Mouse (Mus musculus): ENCODE data around the gene Hyal6.

Hyal6 gene

DNA sequence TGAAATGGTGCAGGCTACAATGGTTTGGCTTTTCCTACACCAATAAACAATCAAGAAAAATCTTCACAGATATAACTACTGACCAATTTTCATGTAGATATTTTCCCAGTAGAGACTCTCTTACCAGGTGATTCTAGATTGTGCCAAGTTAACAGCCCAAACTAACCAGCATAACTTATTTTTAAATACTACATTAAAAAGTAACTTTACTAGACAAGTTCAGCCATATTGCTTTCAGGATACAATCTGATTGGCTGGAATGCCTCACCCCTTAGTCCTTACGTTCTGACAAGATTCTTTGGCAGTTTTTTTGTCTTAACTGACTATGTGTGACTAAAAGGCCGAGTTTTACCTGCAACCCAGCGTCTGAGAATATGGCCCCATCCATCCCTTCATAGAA is at the start of gene Hyal6:
Hyal6 (plus strand) TSS at position 301 of the 400 bp plus-strand sequence.
- DNase-seq (ENCODE audit: low spot score): no peak

DNA sequence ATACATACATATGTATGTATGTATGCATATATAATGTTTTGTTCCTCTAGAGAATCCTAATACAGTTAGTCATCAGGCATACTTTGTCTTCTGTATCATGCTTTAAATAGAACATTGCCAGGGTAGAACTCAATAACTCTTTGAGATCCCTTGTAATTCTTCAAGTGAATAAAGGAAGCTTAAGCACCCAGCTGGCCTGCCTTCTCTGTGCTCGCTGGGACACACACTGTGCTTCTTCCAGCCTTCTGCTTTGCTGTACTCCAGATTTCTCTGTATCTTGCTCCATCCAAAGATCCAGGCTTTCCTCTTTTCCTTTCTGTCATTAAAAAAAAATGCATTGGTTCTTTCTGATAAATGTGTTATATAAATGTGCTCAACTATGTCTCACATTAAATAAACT is 45.2 kb upstream of the Hyal6 start:
- no peak for DNase-seq (ENCODE audit: low spot score)

DNA sequence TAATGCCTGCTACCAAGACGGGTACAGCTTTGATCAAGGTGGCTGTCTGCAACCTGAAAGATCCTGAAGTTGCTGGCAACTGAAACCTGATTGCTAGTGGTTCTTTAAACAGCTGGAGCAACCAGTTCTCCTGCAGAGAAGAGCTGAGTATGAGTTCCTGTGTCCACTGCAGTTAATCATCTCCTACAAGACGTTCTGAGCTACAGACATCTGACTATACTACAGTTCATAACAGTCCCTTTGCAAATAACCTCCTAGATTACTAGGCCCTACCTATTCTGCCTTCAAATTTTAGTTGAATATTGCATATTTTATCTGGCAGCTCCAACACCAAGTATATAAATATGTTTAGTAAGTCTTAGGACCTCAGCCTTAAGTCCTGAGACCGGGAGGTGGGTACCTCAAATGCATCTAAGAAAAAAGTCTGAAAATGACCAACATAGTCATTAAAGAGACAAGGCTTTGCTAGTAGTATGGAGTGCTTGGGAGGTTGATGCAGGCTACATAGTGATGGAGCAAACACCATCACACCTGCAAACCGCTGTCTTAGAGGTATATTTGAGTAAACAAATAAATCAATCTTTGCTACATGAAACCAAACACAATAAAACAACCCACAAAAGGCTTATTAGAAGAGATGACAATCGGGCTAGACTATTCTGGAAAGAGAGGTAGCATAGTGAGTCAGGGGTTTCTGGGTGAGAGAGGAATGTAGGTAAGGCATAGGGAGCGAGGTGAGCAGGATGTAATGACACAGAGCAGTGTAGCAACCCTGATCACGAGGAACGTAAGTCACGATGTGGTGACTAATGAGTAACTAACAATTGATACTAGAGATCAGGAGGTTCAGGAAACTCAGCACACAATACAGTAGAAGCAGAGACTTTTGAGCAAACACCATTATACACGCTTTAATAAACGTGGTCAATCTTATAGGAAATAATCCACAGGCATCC is 38.3 kb upstream of the Hyal6 start:
- no peak for DNase-seq (ENCODE audit: low spot score)

DNA sequence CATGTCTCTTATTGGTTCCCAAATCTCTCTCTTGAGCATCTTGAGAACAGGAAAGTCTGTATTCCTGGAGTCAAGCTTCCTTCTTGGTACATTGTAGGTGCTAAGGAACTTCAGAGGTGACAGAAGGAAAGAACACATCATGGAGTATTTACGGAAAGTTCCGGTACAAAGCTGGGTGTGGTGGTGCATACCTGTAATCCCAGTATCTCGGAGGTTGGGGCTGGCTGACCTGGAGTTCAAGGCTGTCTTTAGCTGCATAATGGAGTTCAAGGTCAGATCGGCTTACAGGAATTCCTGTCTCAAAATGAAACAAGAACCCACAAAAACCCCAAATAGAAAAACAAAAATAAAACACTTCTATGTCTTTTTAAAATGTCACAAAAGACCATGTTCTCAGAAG is 36.9 kb upstream of the Hyal6 start:
- no peak for DNase-seq (ENCODE audit: low spot score)

DNA sequence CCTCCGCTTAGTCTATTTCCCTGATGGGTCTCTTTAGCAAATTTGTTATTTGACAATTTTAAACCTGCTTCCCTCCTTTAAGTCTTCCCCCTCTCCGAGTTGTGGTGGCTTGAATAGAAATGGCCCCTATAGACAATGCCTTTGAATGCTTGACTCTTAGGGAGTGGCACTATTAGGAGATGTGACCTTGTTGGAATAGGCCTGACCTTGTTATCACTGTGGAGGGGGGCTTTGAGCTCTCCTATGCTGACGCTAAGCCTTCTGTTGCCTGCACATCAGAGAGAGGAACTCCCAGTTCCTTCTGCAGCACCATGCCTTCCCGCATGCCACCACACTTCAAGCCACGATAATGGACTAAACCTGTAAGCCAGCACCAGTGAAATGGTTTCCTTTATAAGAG is 35.8 kb upstream of the Hyal6 start:
- DNase-seq (ENCODE audit: low spot score): no peak

DNA sequence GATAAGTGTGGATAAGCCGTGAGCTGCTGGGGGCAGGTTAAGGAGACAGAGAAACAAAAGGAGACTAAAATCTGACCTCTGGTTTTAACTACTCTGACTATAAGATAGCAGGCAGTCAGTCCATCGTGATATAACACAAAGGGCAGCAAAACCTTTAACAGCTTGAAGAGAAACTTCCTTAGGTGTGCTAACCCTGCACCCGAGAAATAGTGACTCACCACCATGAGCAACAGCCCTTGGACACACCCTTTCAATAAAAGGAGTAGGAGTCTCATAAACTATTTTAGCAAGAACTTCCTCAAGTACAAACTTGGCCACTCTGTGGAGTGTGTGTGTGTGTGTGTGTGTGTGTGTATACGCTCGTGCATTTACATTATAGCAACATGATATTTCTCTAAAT is 26.0 kb upstream of the Hyal6 start:
- DNase-seq (ENCODE audit: low spot score): no peak

DNA sequence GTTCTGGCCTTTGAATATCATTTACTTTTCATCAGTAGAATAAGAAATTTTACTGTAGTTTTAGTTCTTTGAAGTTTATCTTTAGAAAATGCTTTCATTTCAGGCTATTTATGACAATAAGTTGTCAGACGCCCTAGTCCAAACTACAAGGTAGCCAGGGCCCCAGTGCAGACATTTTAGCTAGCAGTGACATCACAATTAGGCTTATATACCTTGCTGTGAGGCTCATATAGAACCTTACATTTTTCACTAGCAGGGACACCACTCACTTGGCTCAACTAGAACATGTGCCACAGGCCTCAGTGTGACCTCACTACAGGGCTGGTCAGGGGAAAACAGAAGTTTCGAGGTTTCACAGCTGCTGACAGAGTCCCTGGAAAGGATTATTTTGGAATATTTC is 25.5 kb upstream of the Hyal6 start:
- DNase-seq (ENCODE audit: low spot score): no peak

DNA sequence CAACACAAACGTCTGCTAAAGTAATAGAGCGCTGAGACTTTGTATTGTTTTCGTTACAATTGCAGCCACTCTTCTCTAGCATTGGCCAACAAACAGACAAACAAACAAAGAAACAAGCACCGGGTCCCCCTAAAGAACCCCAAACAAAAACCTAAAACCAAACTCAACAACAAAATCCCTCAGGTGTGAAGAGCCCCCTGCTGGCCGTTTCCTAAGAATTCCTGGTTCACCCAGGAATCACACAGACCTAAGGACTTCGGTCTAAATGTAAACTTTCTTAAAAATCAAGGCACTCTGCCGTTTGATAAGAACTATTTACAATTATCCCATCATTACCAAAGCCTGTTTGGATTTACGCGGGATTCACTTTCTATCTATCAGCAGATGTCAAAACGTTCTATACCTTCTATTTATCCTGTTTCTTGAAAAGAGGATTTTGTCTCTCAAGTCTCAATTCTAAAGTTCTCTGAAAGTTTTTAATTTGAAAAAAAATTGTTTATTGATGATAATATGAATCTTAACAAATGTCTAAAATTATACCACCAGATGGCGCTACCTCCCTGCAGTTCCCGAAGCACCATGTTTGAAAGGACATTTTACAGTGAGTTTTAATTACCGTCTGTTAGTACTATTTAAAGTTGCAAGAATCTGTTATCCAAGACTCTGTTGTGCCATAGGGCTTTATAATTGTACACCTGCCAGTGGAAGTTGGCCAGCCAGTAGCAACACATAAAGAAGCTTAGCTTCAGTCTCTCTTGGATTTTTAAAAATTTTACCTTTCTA is 11.5 kb upstream of the Hyal6 start:
- DNase-seq (ENCODE audit: low spot score): no peak

DNA sequence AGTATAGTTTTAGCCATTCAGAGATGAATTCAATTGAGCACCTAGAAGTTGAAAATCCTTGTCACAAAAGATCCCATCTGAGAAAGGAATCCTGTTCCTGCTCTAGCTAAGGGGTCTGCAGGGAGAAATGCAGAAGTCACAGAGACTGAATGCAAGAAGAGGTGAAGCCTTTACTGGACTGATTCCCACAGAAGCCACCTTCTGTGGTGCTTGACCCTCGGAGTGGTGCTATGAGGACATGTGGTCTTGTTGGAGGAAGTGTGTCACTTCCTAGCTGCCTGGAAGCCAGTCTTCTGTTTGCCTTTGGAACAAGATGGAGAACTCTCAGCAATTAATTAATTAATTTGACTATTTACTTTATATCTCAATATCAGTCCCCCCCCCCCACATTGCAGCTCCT is 4.9 kb upstream of the Hyal6 start:
- no peak for DNase-seq (ENCODE audit: low spot score)

DNA sequence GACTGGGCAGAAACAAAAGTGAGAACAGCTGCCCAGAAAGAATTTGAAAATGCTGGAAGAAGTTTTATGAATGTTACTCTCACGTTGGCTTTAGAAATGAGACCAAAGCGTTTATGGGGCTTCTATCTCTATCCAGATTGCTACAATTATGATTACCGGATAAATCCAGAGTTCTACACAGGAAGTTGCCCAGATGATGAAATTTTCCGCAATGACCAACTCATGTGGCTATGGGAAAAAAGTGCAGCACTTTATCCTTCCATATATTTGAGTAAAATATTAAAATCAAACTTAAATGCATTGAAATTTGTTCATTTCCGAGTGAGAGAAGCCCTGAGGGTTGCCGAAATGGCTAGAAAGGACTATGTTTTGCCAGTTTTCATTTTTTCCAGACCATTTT is 1.5 kb downstream of the Hyal6 start:
- no peak for DNase-seq (ENCODE audit: low spot score)

DNA sequence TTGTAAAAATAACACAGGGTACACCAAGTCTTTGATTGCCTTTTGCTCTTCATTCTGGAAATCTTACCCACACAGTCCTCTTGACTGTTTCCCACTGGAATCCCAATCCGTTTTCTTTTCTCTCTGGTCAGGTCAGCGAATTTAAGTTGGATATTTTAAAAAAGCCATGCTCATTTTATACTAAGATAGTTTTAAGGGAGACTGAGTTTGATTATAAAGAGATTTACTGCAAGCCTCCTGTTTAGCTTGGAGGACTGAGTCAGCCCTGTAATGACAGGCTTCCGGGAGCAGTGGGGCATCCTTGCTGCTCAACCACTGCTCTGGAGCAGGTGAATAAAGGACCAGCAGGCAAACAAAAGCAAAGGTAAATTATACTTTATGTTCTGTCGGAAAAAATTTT is 15.0 kb downstream of the Hyal6 start, which contains the start of gene Hyal4:
Hyal4 (plus strand) TSS at position 301 of the 400 bp plus-strand sequence.
- no peak for DNase-seq (ENCODE audit: low spot score)

DNA sequence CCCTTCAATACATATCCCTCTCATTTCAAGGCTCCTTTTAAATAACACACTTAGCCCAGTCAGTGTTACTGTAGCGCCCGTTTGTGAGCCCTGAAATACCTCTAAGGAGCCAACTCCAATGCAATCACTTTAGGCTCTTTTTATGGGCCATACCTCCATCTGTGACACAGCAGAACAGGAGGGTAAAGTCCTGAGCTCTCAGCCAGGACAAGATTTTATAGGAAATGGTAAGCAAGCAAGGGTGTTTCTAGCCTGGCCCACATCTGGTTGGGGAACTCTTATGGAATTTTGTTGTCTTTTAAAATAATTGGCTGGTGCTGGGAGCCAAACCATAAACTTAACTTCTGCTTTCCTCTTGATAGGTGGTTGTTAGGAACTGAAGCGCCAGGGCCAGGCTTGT is 26.2 kb downstream of the Hyal6 start:
- no peak for DNase-seq (ENCODE audit: low spot score)

DNA sequence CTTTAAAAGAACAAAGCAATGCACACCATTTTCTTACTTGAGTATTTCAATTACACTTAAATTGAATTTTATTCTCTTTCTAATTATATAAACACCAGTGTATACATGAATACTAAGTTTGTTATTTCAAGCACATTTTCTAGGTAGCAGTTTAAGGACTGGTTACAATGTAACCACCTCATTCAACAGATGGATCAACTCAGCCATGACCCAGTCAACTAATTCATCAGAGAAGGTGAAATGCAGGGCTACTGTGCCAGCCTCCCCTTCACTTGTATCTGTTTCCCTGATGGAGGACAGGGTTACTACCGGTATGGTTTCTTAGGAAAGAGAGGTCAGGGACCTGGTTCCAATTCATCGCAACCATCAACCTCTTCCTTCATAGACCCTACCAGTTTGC is 33.2 kb downstream of the Hyal6 start:
- DNase-seq (ENCODE audit: low spot score): no peak

DNA sequence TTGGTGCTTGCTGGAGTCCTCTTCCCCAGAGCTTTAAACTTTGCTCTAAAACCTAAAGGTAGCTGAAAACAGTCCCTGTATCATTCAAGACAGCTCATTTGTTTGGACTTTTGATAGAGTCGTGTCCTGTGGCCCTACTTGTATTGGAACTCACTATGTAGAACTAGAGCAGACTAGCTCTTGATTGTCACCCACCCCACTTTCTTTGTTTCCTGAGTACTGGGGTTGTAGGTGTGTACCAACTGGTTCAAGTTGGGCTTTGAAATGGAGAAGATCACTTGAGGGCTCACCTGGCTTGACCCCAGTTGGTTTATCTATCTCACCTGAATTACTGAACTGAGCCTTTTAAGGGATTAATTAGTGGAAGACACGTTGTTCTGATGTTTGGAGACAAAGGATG is 46.1 kb downstream of the Hyal6 start:
- no peak for DNase-seq (ENCODE audit: low spot score)

DNA sequence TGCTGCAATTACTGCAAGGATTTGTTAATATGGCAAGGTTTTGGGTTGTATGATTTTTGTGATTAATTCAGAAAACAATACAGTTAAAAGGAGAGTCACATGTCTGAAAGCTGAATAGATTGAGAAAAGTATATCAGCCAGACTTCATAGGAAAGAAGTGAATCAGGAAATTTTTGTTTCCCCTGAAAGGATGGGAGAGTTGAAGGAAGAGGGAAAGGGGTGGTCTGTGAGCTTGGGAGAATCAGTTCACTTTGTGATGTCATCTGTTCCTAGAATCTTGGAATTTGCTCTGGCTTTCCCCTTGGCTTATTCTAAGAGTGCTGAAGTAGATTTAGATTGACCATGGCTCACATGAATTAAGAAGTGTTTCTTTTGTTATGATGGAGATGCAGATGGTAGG is 57.8 kb downstream of the Hyal6 start, which contains the start of gene Spam1:
Spam1 (plus strand) TSS at position 301 of the 400 bp plus-strand sequence.
- DNase-seq (ENCODE audit: low spot score): no peak
